Mouse (Mus musculus) CH12.LX (cell line): ENCODE data around the gene Myl4. TPM values are rescaled to one million over a fixed set of nuclear protein-coding genes. Genes with fewer than 3 reads are reported as not detected.

Source experiments
- DNase-seq: peaks from one replicate; pipeline ENCODE4 v3.0.0-alpha.2; 2013; ENCODE audit errors: extremely low read depth
- H3K27ac ChIP-seq: 2 replicates; pipeline ENCODE4 v1.5.1; 2012; ENCODE audit warnings: low read depth, mild to moderate bottlenecking, control low read depth, moderate library complexity; ENCODE audit not compliant: insufficient read depth
- H3K27me3 ChIP-seq: replicated peaks from 2 replicates; pipeline ENCODE3; 2012; ENCODE audit warnings: inconsistent platforms
- H3K36me3 ChIP-seq, 2 experiments: replicated peaks in 1 of 2; 2 replicates each; pipeline versions ENCODE3 to v1.6.1; 2012; ENCODE audit warnings: inconsistent platforms in 1 of 2, low read length in 1 of 2, mild to moderate bottlenecking in 1 of 2, mixed read lengths in 1 of 2, moderate library complexity in 1 of 2; ENCODE audit not compliant: control insufficient read depth in 1 of 2, insufficient read depth in 1 of 2
- H3K4me1 ChIP-seq, 2 experiments: 2 replicates each; pipeline ENCODE4 v1.6.1; 2012; ENCODE audit warnings: inconsistent platforms in 1 of 2, moderate library complexity in 1 of 2; ENCODE audit not compliant: insufficient read depth in 2 of 2, control insufficient read depth in 1 of 2
- H3K4me2 ChIP-seq: 2 replicates; pipeline ENCODE4 v1.6.1; 2012; ENCODE audit warnings: low read depth, mild to moderate bottlenecking, control low read depth; ENCODE audit not compliant: poor library complexity, insufficient read depth, severe bottlenecking
- H3K4me3 ChIP-seq, 3 experiments: fragments of 150-350 bp in 1 of 3; sonication (generic) in 1 of 3; replicated peaks in 1 of 3; 2 replicates each; pipeline versions ENCODE3 to v1.5.1; 2011 to 2012; ENCODE audit warnings: low read depth in 2 of 3, low read length in 2 of 3, mild to moderate bottlenecking in 2 of 3, moderate library complexity in 2 of 3, control low read depth in 1 of 3, improper control_type of control experiment in 1 of 3, inconsistent platforms in 1 of 3, mixed read lengths in 1 of 3; ENCODE audit not compliant: poor library complexity in 1 of 3
- H3K79me2 ChIP-seq: replicated peaks from 2 replicates; pipeline ENCODE4 v1.6.1; 2012; ENCODE audit warnings: mild to moderate bottlenecking, moderate library complexity; ENCODE audit not compliant: control insufficient read depth, poor library complexity, insufficient read depth, severe bottlenecking; ENCODE audit errors: extremely low read depth
- H3K9ac ChIP-seq: 2 replicates; pipeline ENCODE4 v1.6.1; 2012; ENCODE audit warnings: low read depth, mild to moderate bottlenecking, control low read depth, moderate library complexity; ENCODE audit not compliant: insufficient read depth
- H3K9me3 ChIP-seq: replicated peaks from 2 replicates; pipeline ENCODE3; 2012; ENCODE audit warnings: low read length, inconsistent platforms, mixed read lengths
- BHLHE40 ChIP-seq: IDR thresholded peaks from 2 replicates; pipeline ENCODE4 v1.6.1; 2011; ENCODE audit warnings: mild to moderate bottlenecking, low read depth, low read length, improper control_type of control experiment
- CHD2 ChIP-seq: IDR thresholded peaks from 2 replicates; pipeline ENCODE4 v1.6.1; 2011; ENCODE audit warnings: low read length, improper control_type of control experiment
- E2F4 ChIP-seq: IDR thresholded peaks from 2 replicates; pipeline ENCODE4 v1.6.1; 2011; ENCODE audit warnings: low read depth, low read length, improper control_type of control experiment; ENCODE audit not compliant: insufficient replicate concordance
- GABPA ChIP-seq: IDR thresholded peaks from 2 replicates; pipeline ENCODE4 v1.6.1; 2012; ENCODE audit warnings: low read depth, low read length, improper control_type of control experiment, inconsistent platforms; ENCODE audit not compliant: insufficient replicate concordance
- JUND ChIP-seq: conservative IDR thresholded peaks from 2 replicates; pipeline ENCODE4 v1.6.1; 2011; ENCODE audit warnings: low read depth, low read length, improper control_type of control experiment
- KAT2A ChIP-seq: IDR thresholded peaks from 2 replicates; pipeline ENCODE4 v1.6.1; 2012; ENCODE audit warnings: low read length, improper control_type of control experiment, inconsistent platforms; ENCODE audit not compliant: insufficient replicate concordance
- MAX ChIP-seq: IDR thresholded peaks from 2 replicates; pipeline ENCODE4 v1.6.1; 2011; ENCODE audit warnings: low read length, improper control_type of control experiment
- MYC ChIP-seq: IDR thresholded peaks from 2 replicates; pipeline ENCODE4 v1.6.1; 2011; ENCODE audit warnings: low read depth, mild to moderate bottlenecking, improper control_type of control experiment, low read length
- NRF1 ChIP-seq: IDR thresholded peaks from 2 replicates; pipeline ENCODE4 v1.6.1; 2014; ENCODE audit warnings: low read depth, mild to moderate bottlenecking, inconsistent platforms, low read length, improper control_type of control experiment, moderate library complexity
- POLR2AphosphoS2 ChIP-seq: IDR thresholded peaks from 2 replicates; pipeline ENCODE4 v1.6.1; 2011; ENCODE audit warnings: low read depth, low read length, improper control_type of control experiment
- RAD21 ChIP-seq: IDR thresholded peaks from 2 replicates; pipeline ENCODE4 v1.6.1; 2011; ENCODE audit warnings: low read depth, mild to moderate bottlenecking, low read length, improper control_type of control experiment, moderate library complexity
- RCOR1 ChIP-seq: conservative IDR thresholded peaks from 2 replicates; pipeline ENCODE4 v1.6.1; 2012; ENCODE audit warnings: low read depth, mild to moderate bottlenecking, inconsistent platforms, low read length, improper control_type of control experiment
- SIN3A ChIP-seq: IDR thresholded peaks from 2 replicates; pipeline ENCODE4 v1.6.1; 2012; ENCODE audit warnings: low read length, improper control_type of control experiment, inconsistent platforms
- SMC3 ChIP-seq: IDR thresholded peaks from 2 replicates; pipeline ENCODE4 v1.6.1; 2011; ENCODE audit warnings: low read depth, low read length, improper control_type of control experiment
- TBP ChIP-seq: conservative IDR thresholded peaks from 2 replicates; pipeline ENCODE4 v1.6.1; 2011; ENCODE audit warnings: low read depth, low read length, improper control_type of control experiment
- TCF12 ChIP-seq: IDR thresholded peaks from 2 replicates; pipeline ENCODE4 v1.6.1; 2014; ENCODE audit warnings: low read depth, mild to moderate bottlenecking, inconsistent platforms, low read length, improper control_type of control experiment
- UBTF ChIP-seq: IDR thresholded peaks from 2 replicates; pipeline ENCODE4 v1.6.1; 2012; ENCODE audit warnings: low read depth, mild to moderate bottlenecking, inconsistent platforms, low read length, improper control_type of control experiment, moderate library complexity
- USF1 ChIP-seq: IDR thresholded peaks from 2 replicates; pipeline ENCODE4 v1.6.1; 2014; ENCODE audit warnings: low read depth, mild to moderate bottlenecking, inconsistent platforms, low read length, improper control_type of control experiment
- USF2 ChIP-seq: conservative IDR thresholded peaks from 2 replicates; pipeline ENCODE4 v1.6.1; 2011; ENCODE audit warnings: low read depth, low read length, improper control_type of control experiment
- ZC3H11A ChIP-seq: IDR thresholded peaks from 2 replicates; pipeline ENCODE4 v1.6.1; 2012; ENCODE audit warnings: low read depth, mild to moderate bottlenecking, inconsistent platforms, low read length, improper control_type of control experiment
- dilution Hi-C: fragments of 300-500 bp; cut with MboI; formaldehyde crosslinking; loops from 2 replicates; pipeline ENCODE4 v1.14.3; 2020; ENCODE audit warnings: low sequenced_read_pairs; ENCODE audit not compliant: extremely low pct_unique_long_range_greater_than_20kb, extremely low pct_ligation_motif_present
- in situ Hi-C: fragments of 300-500 bp; cut with MboI; formaldehyde crosslinking; loops from 3 replicates; pipeline ENCODE4 v1.14.3; 2019; ENCODE audit warnings: low sequenced_read_pairs, low pct_ligation_motif_present, low pct_unique_long_range_greater_than_20kb, mixed read lengths
- polyA plus RNA-seq: library from polyadenylated mRNA; unstranded; fragments of >175 nt; gene quantifications from 2 replicates; pipeline ENCODE4 v1.2.1, GENCODE M21; 2012; ENCODE audit warnings: low read depth; ENCODE audit not compliant: insufficient read length
- total RNA-seq, 2 experiments: library from RNA; depleted of rRNA; stranded (reverse); fragments of 300-350 nt in 1 of 2; fragments of >200 nt in 1 of 2; gene quantifications; 2 replicates each; pipeline ENCODE4 v1.2.3; 2012 to 2014

The Myl4 gene
- total and polyA plus RNA-seq, 3 experiments, result 39.4 to 83.0 (median 55.9) TPM

- TF ChIP-seq POLR2AphosphoS2 (no peak), UBTF (no peak), TBP (no peak), KAT2A (no peak), RCOR1 (peak; percentile 72; the same call in 1 of the 2 replicates), USF2 (no peak)
- TF ChIP-seq, all 38 proteins: peak for 14
These were observed 86.5 kb downstream of the Myl4 start (continued) for GRCm38 (mm10) chr11:104637010-104637409.

- TF ChIP-seq RCOR1 (no peak), E2F4 (no peak)
- in situ Hi-C loops, result no loop called here
- H3K36me3 ChIP-seq, result peaks cover 0 to 52% of the 10 kb centered on the region in 2 experiments
These were observed 87.5 kb downstream of the Myl4 start for GRCm38 (mm10) chr11:104638006-104638405.

GRCm38 (mm10) chr11:104638906-104639305, 88.4 kb downstream of the Myl4 start:
- Histone ChIP-seq H3K79me2 (no peaks in the 10 kb centered on the region), H3K27me3 (no peaks in the 10 kb centered on the region), H3K4me1 (peaks cover 16 to 52% of the 10 kb centered on the region in 2 experiments), H3K4me3 (no peak overlapping the region), H3K27ac (no peak overlapping the region), H3K36me3 (peaks cover 0 to 54% of the 10 kb centered on the region in 2 experiments), H3K4me2 (no peak overlapping the region), H3K9me3 (no peaks in the 10 kb centered on the region), H3K9ac (no peak overlapping the region)
- dilution Hi-C loops (no loop called here), in situ Hi-C loops (no loop called here)
- TF ChIP-seq NRF1 (no peak), JUND (no peak), ZC3H11A (no peak), MYC (no peak), RAD21 (no peak)
- TF ChIP-seq, all 38 proteins: peak for 0
- DNase-seq, result no peak

More at GRCm38 (mm10) chr11:104638006-104638405, 87.5 kb downstream of the Myl4 start:
- peaks cover 16 to 60% of the 10 kb centered on the region in 2 experiments for H3K4me1 ChIP-seq
- no peak overlapping the region for H3K4me2 ChIP-seq
- H3K9ac ChIP-seq, result no peak overlapping the region
- H3K79me2 ChIP-seq, result no peaks in the 10 kb centered on the region
- no peak overlapping the region for H3K4me3 ChIP-seq
- no peaks in the 10 kb centered on the region for H3K9me3 ChIP-seq
- H3K27me3 ChIP-seq, result no peaks in the 10 kb centered on the region
- no peak for DNase-seq
- no peak overlapping the region for H3K27ac ChIP-seq
- dilution Hi-C loops, result no loop called here

GRCm38 (mm10) chr11:104639634-104640033, 89.2 kb downstream of the Myl4 start:
- no peak overlapping the region for H3K27ac ChIP-seq
- dilution Hi-C loops (no loop called here), in situ Hi-C loops (no loop called here)
- H3K4me2 ChIP-seq, result no peak overlapping the region
- peaks cover 0 to 55% of the 10 kb centered on the region in 2 experiments for H3K36me3 ChIP-seq
- no peak for DNase-seq
- no peak overlapping the region for H3K4me3 ChIP-seq
- H3K4me1 ChIP-seq, result peaks cover 18 to 49% of the 10 kb centered on the region in 2 experiments
- TF ChIP-seq USF1 (no peak), TCF12 (no peak), BHLHE40 (no peak), SIN3A (no peak), MAX (no peak), USF2 (no peak), POLR2AphosphoS2 (no peak), CHD2 (no peak), SMC3 (no peak), GABPA (no peak)
- H3K9me3 ChIP-seq, result no peaks in the 10 kb centered on the region
- H3K27me3 ChIP-seq, result no peaks in the 10 kb centered on the region
- H3K9ac ChIP-seq, result no peak overlapping the region
- no peaks in the 10 kb centered on the region for H3K79me2 ChIP-seq
